Mouse (Mus musculus) left cerebral cortex, postnatal 10 days (tissue): ENCODE data around the gene Prr18. TPM values are rescaled to one million over a fixed set of nuclear protein-coding genes. Genes with fewer than 3 reads are reported as not detected.

Experiments used
- DNase-seq, 2 experiments: peaks; one replicate each; pipeline ENCODE4 v3.0.0; 2021 to 2022; ENCODE audit warnings: low spot score in 2 of 2, mixed read lengths in 1 of 2; ENCODE audit errors: extremely low spot score in 1 of 2
- intact Hi-C: fragments of 180-260 bp; cut with DNase I; formaldehyde crosslinking; loops from one replicate; pipeline ENCODE4 v1.15.1; 2025
- total RNA-seq, 2 experiments: library from RNA; stranded (reverse); gene quantifications; 2 replicates each; pipeline ENCODE4 v1.2.3; 2021

Prr18 gene
- total RNA-seq, 2 experiments from 2014 or later, result 10.1 to 10.8 TPM

- DNase-seq, result peak; percentile 84 to 92
- intact Hi-C loops, result loop anchor here (2.0 to 10.0 kb wide), 2 partner anchors 59 to 107 kb away; no protein-coding TSS in a partner anchor
Measured at GRCm38 (mm10) chr17:8371834-8372233, 34.6 kb downstream of the Prr18 start.

- intact Hi-C loops, result loop anchor here (2.0 to 10.0 kb wide), 2 partner anchors 60 to 108 kb away; no protein-coding TSS in a partner anchor
- peak; percentile 81 to 85 for DNase-seq
Measured at GRCm38 (mm10) chr17:8372286-8373046, 35.2 kb downstream of the Prr18 start.

- intact Hi-C loops, result loop anchor here (10.0 kb wide), 1 partner anchor 112 kb away; no protein-coding TSS in a partner anchor
- DNase-seq, result no peak
Measured at GRCm38 (mm10) chr17:8377298-8377697, 40.0 kb downstream of the Prr18 start.

GRCm38 (mm10) chr17:8385441-8385840 lies 48.2 kb downstream of the Prr18 start:
- no peak for DNase-seq
- intact Hi-C loops, result loop anchor here (5.0 kb wide), 1 partner anchor 37 kb away; no protein-coding TSS in a partner anchor

- intact Hi-C loops, result loop anchor here (2.0 to 5.0 kb wide), 2 partner anchors 34 to 72 kb away; no protein-coding TSS in a partner anchor
Measured at GRCm38 (mm10) chr17:8388463-8388862, 51.2 kb downstream of the Prr18 start.

GRCm38 (mm10) chr17:8388990-8389789 lies 51.9 kb downstream of the Prr18 start:
- intact Hi-C loops, result loop anchor here (2.0 to 5.0 kb wide), 2 partner anchors 33 to 72 kb away; no protein-coding TSS in a partner anchor
- no peak for DNase-seq

More at GRCm38 (mm10) chr17:8388463-8388862, 51.2 kb downstream of the Prr18 start:
- peak in 1 of 2 experiments; percentile 63 for DNase-seq

- intact Hi-C loops, result loop anchor here (2.0 to 10.0 kb wide), 3 partner anchors 33 to 205 kb away; no protein-coding TSS in a partner anchor
- DNase-seq, result no peak
Measured at GRCm38 (mm10) chr17:8389790-8390095, 52.5 kb downstream of the Prr18 start.

GRCm38 (mm10) chr17:8390487-8390886 lies 53.2 kb downstream of the Prr18 start:
- intact Hi-C loops, result loop anchor here (10.0 kb wide), 1 partner anchor 204 kb away; no protein-coding TSS in a partner anchor
- DNase-seq, result no peak

Other genes starting within 250 kb of the Prr18 start
- under 1 TPM; 0.18 to 0.28 TPM for gene Gm49673, start 189.7 kb upstream of the Prr18 start, total RNA-seq
- gene Rnaset2a, start 189.4 kb upstream of the Prr18 start, total RNA-seq, result 1 to 10 TPM; 4.9 to 7.2 TPM
- gene Fgfr1op, start 172.0 kb upstream of the Prr18 start, total RNA-seq, result 10 to 100 TPM; 19.8 to 20.8 TPM
- gene Ccr6, start 101.4 kb upstream of the Prr18 start, total RNA-seq, result not detected
- 100 to 1,000 TPM; 193 to 201 TPM for gene Mpc1, start 54.6 kb upstream of the Prr18 start, total RNA-seq
- gene Sft2d1, start 26.4 kb upstream of the Prr18 start, total RNA-seq, result 10 to 100 TPM; 63.7 to 64.0 TPM
- gene T2, start 18.5 kb downstream of the Prr18 start, total RNA-seq, result under 1 TPM in 1 of 2 experiments, not detected in 1; 0.47 TPM
- under 1 TPM in 1 of 2 experiments, not detected in 1; 0.51 TPM for gene T, start 97.0 kb downstream of the Prr18 start, total RNA-seq
- gene Pde10a, start 187.9 kb downstream of the Prr18 start, total RNA-seq, result 10 to 100 TPM; 59.0 to 83.7 TPM
- gene Gm17087, start 229.5 kb downstream of the Prr18 start, total RNA-seq, result not detected